Mouse (Mus musculus): Measurements from ENCODE around the gene Fstl4.
"Not testable (repeated sequence)": the region's sequence is repeated elsewhere in the genome, so short reads cannot be mapped to it uniquely, and the experiment has no call there.

Gene Fstl4

GRCm38 (mm10) chr11:53087896-53088295, 323.5 kb downstream of the Fstl4 start:
- not testable (repeated sequence) for DNase-seq (ENCODE audit: low read depth)

- no peak for DNase-seq (ENCODE audit: low read depth)
These were observed 327.2 kb downstream of the Fstl4 start for GRCm38 (mm10) chr11:53091596-53091995.

- peak; percentile 54 for DNase-seq (ENCODE audit: low read depth)
These were observed 332.4 kb downstream of the Fstl4 start for GRCm38 (mm10) chr11:53096871-53097270.

GRCm38 (mm10) chr11:53097331-53097730, 332.9 kb downstream of the Fstl4 start:
- no peak for DNase-seq (ENCODE audit: low read depth)

- DNase-seq (ENCODE audit: low read depth) = no peak
These were observed 333.4 kb downstream of the Fstl4 start for GRCm38 (mm10) chr11:53097870-53098269.

- no peak for DNase-seq (ENCODE audit: low read depth)
These were observed 334.4 kb downstream of the Fstl4 start for GRCm38 (mm10) chr11:53098780-53099198.

- no peak for DNase-seq (ENCODE audit: low read depth)
These were observed 334.9 kb downstream of the Fstl4 start for GRCm38 (mm10) chr11:53099322-53099721.

- no peak for DNase-seq (ENCODE audit: low read depth)
These were observed 337.3 kb downstream of the Fstl4 start for GRCm38 (mm10) chr11:53101732-53102131.

- no peak for DNase-seq (ENCODE audit: low read depth)
These were observed 339.3 kb downstream of the Fstl4 start for GRCm38 (mm10) chr11:53103601-53104325.

- no peak for DNase-seq (ENCODE audit: low read depth)
These were observed 343.3 kb downstream of the Fstl4 start for GRCm38 (mm10) chr11:53107706-53108105.

- DNase-seq (ENCODE audit: low read depth) = no peak
These were observed 344.4 kb downstream of the Fstl4 start for GRCm38 (mm10) chr11:53108798-53109197.

- DNase-seq (ENCODE audit: low read depth) = no peak
These were observed 345.4 kb downstream of the Fstl4 start for GRCm38 (mm10) chr11:53109701-53110467.

GRCm38 (mm10) chr11:53115711-53116110, 351.3 kb downstream of the Fstl4 start:
- DNase-seq (ENCODE audit: low read depth) = no peak

- peak; percentile 13 for DNase-seq (ENCODE audit: low read depth)
These were observed 351.9 kb downstream of the Fstl4 start for GRCm38 (mm10) chr11:53116356-53116755.

GRCm38 (mm10) chr11:53118226-53118965, 354.0 kb downstream of the Fstl4 start:
- DNase-seq (ENCODE audit: low read depth) = no peak

GRCm38 (mm10) chr11:53119966-53120365, 355.5 kb downstream of the Fstl4 start:
- DNase-seq (ENCODE audit: low read depth) = no peak

GRCm38 (mm10) chr11:53121208-53121607, 356.8 kb downstream of the Fstl4 start:
- no peak for DNase-seq (ENCODE audit: low read depth)

- DNase-seq (ENCODE audit: low read depth) = no peak
These were observed 360.4 kb downstream of the Fstl4 start for GRCm38 (mm10) chr11:53124799-53125198.

GRCm38 (mm10) chr11:53126660-53127059, 362.2 kb downstream of the Fstl4 start:
- DNase-seq (ENCODE audit: low read depth) = no peak

- DNase-seq (ENCODE audit: low read depth) = peak; percentile 73
These were observed 364.2 kb downstream of the Fstl4 start for GRCm38 (mm10) chr11:53128661-53129060.

GRCm38 (mm10) chr11:53132406-53133035, 368.1 kb downstream of the Fstl4 start:
- peak; percentile 44 for DNase-seq (ENCODE audit: low read depth)

GRCm38 (mm10) chr11:53136371-53136770, 371.9 kb downstream of the Fstl4 start:
- DNase-seq (ENCODE audit: low read depth) = no peak

Data from induced T-regulatory cell, adult 2 months (primary cell).